Mouse (Mus musculus): ENCODE data around the gene Borcs5. TPM values are rescaled to one million over a fixed set of nuclear protein-coding genes. Genes with fewer than 3 reads are reported as not detected.

Gene Borcs5
- 10 to 100 TPM; 10.9 to 14.3 TPM for total RNA-seq (2023)

DNA sequence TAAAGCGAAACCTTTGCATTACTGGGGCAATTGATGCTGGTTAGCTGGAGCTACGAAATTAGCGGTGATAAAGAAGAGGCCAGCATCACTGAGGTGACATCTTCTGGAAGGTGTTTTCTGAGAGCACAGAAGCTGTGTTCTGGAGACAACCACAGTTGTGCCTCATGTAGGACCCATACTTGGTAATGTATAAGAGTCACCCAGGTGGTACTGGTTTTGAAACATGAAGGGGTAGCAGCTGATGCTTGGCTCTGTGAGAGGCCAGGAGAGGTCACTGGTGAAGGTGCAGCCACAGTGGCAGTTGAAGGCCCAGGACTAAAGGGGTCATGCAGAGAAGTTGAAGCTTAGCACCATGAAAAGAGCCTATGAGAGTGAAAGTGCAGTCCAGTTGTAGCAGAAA, at the start of gene Borcs5:
Borcs5 (plus strand) TSS at position 301 of the 400 bp plus-strand sequence.

GRCm38 (mm10) chr6:134631947-134632687, 7.2 kb upstream of the Borcs5 start, which contains the start of gene Mansc1:
Gene Mansc1 (minus strand): TSS chr6:134632488.

Other genes starting within 250 kb of the Borcs5 start
- 1 to 10 TPM in 1 of 2 experiments, under 1 TPM in 1; 0.81 to 1.2 TPM for gene Bcl2l14, start 243.2 kb upstream of the Borcs5 start, total RNA-seq (2023)
- 10 to 100 TPM; 48.0 to 49.4 TPM for gene Lrp6, start 72.5 kb upstream of the Borcs5 start, total RNA-seq (2023)
- gene Mansc1, start 7.0 kb upstream of the Borcs5 start, total RNA-seq (2023), result under 1 TPM in 1 of 2 experiments, not detected in 1; 0.29 TPM
- gene Dusp16, start 153.1 kb downstream of the Borcs5 start, total RNA-seq (2023), result 10 to 100 TPM; 38.5 to 48.0 TPM
- gene Crebl2, start 190.6 kb downstream of the Borcs5 start, total RNA-seq (2023), result 10 to 100 TPM; 32.5 to 41.8 TPM

All from B cell, adult 67 days (primary cell).